Mouse (Mus musculus) hindbrain, embryonic 11.5 days (tissue): ENCODE measurements around the gene Acsl5. TPM values are rescaled to one million over a fixed set of nuclear protein-coding genes. Genes with fewer than 3 reads are reported as not detected.

Experiments
- ATAC-seq: fragments of 200-750 bp; cut with Nextera tagmentation; 2 replicates; pipeline ENCODE4 v1.8.0; 2017; ENCODE audit warnings: mild to moderate bottlenecking, moderate TSS enrichment, moderate library complexity; ENCODE audit not compliant: low FRiP score
- DNase-seq: peaks from one replicate; pipeline ENCODE4 v3.0.0-alpha.2; 2015; ENCODE audit warnings: low spot score
- H3K27ac ChIP-seq: fragments of 300-500 bp; sonication (generic); 2 replicates; pipeline ENCODE4 v1.5.1; 2014; ENCODE audit warnings: mild to moderate bottlenecking, low read depth, low read length
- H3K27me3 ChIP-seq: fragments of 300-500 bp; sonication (generic); 2 replicates; pipeline ENCODE4 v1.6.1; 2014; ENCODE audit warnings: mild to moderate bottlenecking, low read length, moderate library complexity, mixed read lengths; ENCODE audit not compliant: control insufficient read depth, insufficient read depth
- H3K36me3 ChIP-seq: fragments of 300-500 bp; sonication (generic); 2 replicates; pipeline ENCODE4 v1.6.1; 2014; ENCODE audit warnings: mild to moderate bottlenecking, low read length, moderate library complexity, mixed read lengths; ENCODE audit not compliant: control insufficient read depth, insufficient read depth
- H3K4me1 ChIP-seq: fragments of 300-500 bp; sonication (generic); replicated peaks from 2 replicates; pipeline ENCODE4 v1.6.1; 2014; ENCODE audit warnings: low read length, mixed read lengths; ENCODE audit not compliant: control insufficient read depth, insufficient read depth
- H3K4me2 ChIP-seq: fragments of 300-500 bp; sonication (generic); replicated peaks from 2 replicates; pipeline ENCODE4 v1.6.1; 2014; ENCODE audit warnings: mild to moderate bottlenecking, low read depth, low read length
- H3K4me3 ChIP-seq: fragments of 300-500 bp; sonication (generic); 2 replicates; pipeline ENCODE4 v1.5.1; 2014; ENCODE audit warnings: low read depth, low read length
- H3K9ac ChIP-seq: fragments of 300-500 bp; sonication (generic); 2 replicates; pipeline ENCODE4 v1.6.1; 2014; ENCODE audit warnings: low read depth, low read length
- H3K9me3 ChIP-seq: fragments of 300-500 bp; sonication (generic); 2 replicates; pipeline ENCODE4 v1.6.1; 2016; ENCODE audit warnings: low read length; ENCODE audit not compliant: control insufficient read depth
- whole genome bisulfite sequencing: fragments of 180-500 bp; shearing (Covaris S2); extraction: QIAGEN DNeasy Blood & Tissue Kit; methylation state at CpG from one replicate; pipeline ENCODE4 v1.1.7; 2014; 5-methylcytosine and 5-hydroxymethylcytosine counted together
- polyA plus RNA-seq: library from polyadenylated mRNA; unstranded; fragments of >200 nt; fragmentation: Nextera tagmentation; extraction: Ambion mirVana; gene quantifications from 2 replicates; pipeline ENCODE4 v1.2.1, GENCODE M21; 2014

The Acsl5 gene
- polyA plus RNA-seq, 1 experiment from 2014 or later: 19.9 TPM

DNA sequence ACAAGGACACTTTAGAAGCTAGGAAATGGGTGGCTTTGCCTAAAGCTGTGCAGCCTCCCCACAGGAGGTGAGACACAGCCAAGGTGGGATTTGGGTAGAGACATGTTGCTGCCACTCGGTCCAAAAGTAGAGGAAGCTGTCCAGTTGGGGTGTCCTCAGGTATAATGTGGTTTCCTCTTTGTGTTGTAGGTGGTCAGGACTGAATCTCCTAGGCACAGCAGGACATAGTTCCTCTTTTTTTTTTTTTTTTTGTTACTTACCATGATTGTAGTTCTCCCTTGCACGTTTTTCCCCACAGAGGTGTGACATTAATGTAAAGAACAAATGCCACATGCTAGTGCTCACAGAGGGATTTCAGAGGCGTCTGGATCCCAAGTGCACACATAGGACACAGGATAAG is 13.5 kb downstream of the Acsl5 start:
- H3K27me3 ChIP-seq: no peaks in the 10 kb centered on the region
- WGBS: 77% methylated on average over 3 of the region's 3 CpGs
- no peak overlapping the region for H3K4me2 ChIP-seq
- DNase-seq (no peak), ATAC-seq (no peak)
- no peaks in the 10 kb centered on the region; the same call in 1 of the 2 replicates for H3K36me3 ChIP-seq
- no peak overlapping the region for H3K4me3 ChIP-seq
- no peak overlapping the region for H3K27ac ChIP-seq
- no peaks in the 10 kb centered on the region for H3K9me3 ChIP-seq
- no peaks in the 10 kb centered on the region for H3K4me1 ChIP-seq
- H3K9ac ChIP-seq: no peak overlapping the region

DNA sequence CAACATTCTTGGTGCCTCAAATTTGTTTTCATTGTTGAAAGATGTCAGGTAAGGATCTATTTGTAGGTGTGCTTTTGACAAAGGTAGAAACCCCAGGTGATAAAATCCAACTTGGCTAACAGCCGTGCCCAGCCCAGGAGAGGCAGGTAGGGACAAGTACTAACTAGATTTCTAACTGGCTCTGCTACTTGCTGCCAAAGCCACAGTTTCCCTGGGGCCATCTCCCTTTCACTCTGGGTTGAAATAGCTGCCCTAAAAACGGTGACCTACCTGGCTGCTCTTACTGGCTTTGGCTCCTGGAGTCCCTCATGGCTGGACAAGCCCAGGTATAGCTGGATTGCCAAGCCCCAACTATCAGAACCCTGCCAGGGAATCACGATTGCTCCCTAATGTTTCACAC is 15.0 kb downstream of the Acsl5 start:
- Histone ChIP-seq H3K4me1 (no peaks in the 10 kb centered on the region), H3K27ac (no peak overlapping the region), H3K27me3 (no peaks in the 10 kb centered on the region), H3K4me2 (no peak overlapping the region), H3K9ac (no peak overlapping the region), H3K9me3 (no peaks in the 10 kb centered on the region), H3K36me3 (no peaks in the 10 kb centered on the region; the same call in 1 of the 2 replicates), H3K4me3 (no peak overlapping the region)
- DNase-seq (no peak), ATAC-seq (no peak)
- WGBS: 92% methylated on average over 3 of the region's 3 CpGs

DNA sequence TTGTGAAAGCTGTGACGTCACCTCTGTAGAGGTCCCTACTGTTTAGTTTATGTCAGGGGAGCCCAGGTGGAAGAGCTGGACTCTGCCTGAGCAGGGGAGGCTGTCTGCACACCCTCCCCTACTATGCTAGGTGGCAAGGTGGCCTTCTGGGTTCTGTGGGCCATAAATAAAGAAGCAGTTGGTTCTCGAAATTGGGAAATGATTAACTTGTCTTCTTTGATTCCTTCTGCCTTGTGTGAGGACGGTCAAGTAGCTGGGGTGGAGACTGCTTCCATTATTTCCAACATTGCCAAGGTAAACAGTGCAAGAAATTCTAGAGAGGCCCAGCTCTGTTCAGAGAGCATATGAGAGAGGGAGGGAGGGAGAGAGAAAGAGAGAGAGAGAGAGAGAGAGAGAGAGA is 16.4 kb downstream of the Acsl5 start:
- no peak for DNase-seq
- no peak overlapping the region for H3K4me3 ChIP-seq
- H3K9me3 ChIP-seq: no peaks in the 10 kb centered on the region
- H3K27ac ChIP-seq: no peak overlapping the region
- no peaks in the 10 kb centered on the region; the same call in 1 of the 2 replicates for H3K36me3 ChIP-seq
- no peaks in the 10 kb centered on the region for H3K4me1 ChIP-seq
- ATAC-seq: no peak
- H3K9ac ChIP-seq: no peak overlapping the region
- H3K27me3 ChIP-seq: no peaks in the 10 kb centered on the region
- WGBS: 64% methylated on average over 3 of the region's 3 CpGs
- H3K4me2 ChIP-seq: no peak overlapping the region

DNA sequence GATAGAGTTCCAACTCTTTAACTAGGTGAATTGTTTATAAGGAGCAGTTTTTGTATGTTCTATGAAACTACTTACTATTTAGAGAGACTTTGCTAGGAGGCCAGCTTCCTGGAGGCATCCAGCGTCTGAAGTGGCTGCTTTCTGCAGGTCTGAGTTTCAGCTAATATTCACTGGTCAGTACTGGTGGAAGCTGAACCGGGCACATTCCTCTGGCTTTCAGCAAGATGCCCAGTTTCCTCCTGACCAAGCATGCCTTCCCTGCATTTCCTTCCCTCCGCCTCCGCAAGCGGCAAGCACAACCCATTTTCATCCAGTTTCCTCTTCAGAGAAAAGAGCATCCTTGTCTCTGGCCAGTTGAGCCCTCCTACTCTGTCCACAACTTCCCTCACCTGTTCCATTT is 17.3 kb downstream of the Acsl5 start:
- Histone ChIP-seq H3K4me2 (no peak overlapping the region), H3K4me3 (no peak overlapping the region), H3K36me3 (no peaks in the 10 kb centered on the region; the same call in 1 of the 2 replicates), H3K4me1 (no peaks in the 10 kb centered on the region), H3K27me3 (no peaks in the 10 kb centered on the region), H3K27ac (no peak overlapping the region), H3K9ac (no peak overlapping the region), H3K9me3 (no peaks in the 10 kb centered on the region)
- no peak for DNase-seq
- ATAC-seq: no peak
- WGBS: 85% methylated on average over 5 of the region's 5 CpGs

DNA sequence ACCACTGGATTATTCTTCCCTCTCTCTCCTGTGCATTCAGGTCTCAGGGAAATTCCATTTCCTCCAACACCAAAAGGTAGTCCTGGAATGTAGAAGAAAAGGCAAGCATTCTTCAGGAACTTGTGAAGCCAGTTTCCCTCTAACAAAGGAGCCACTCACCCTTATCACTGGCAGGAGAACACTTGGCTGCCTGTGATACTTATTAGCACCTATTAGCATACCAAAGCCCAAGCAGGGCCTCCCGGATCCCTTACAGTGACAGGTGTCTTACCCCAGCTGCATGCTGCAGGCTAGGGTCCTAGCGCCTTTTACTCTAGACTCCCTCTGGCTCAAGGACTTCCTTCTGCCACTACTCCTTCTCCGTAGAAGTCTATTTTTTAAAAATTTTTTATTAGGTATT is 19.7 kb downstream of the Acsl5 start:
- H3K4me1 ChIP-seq: no peaks in the 10 kb centered on the region
- no peak overlapping the region for H3K4me2 ChIP-seq
- H3K36me3 ChIP-seq: no peaks in the 10 kb centered on the region; the same call in 1 of the 2 replicates
- no peak overlapping the region for H3K27ac ChIP-seq
- no peak overlapping the region for H3K9ac ChIP-seq
- 21% methylated on average over 3 of the region's 3 CpGs for WGBS
- DNase-seq (no peak), ATAC-seq (no peak)
- no peaks in the 10 kb centered on the region for H3K9me3 ChIP-seq
- H3K4me3 ChIP-seq: no peak overlapping the region
- no peaks in the 10 kb centered on the region for H3K27me3 ChIP-seq

DNA sequence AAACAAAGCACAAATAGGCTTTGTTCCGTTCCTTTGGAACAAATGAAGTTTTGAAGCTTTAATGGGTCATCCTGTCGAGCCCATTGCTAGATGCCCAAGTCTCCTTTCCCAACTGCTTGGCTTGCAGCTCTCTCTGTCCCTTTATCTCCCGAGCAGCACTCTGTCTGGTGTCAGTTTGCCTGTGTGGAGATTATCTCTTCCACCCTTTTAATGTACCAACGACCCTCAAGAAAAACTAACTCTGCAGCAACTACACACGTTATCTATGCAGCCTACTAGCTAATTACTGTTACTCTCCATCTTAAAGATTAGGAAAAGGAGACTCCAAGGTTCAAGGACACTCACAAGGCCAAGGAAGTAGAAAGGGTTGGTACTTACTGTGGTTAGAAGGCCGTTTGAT is 21.6 kb downstream of the Acsl5 start:
- ATAC-seq (no peak), DNase-seq (no peak)
- Histone ChIP-seq H3K9ac (no peak overlapping the region), H3K4me3 (no peak overlapping the region), H3K9me3 (no peaks in the 10 kb centered on the region), H3K4me2 (no peak overlapping the region), H3K27me3 (no peaks in the 10 kb centered on the region), H3K4me1 (no peaks in the 10 kb centered on the region), H3K27ac (no peak overlapping the region), H3K36me3 (no peaks in the 10 kb centered on the region; the same call in 1 of the 2 replicates)
- WGBS: 83% methylated on average over 6 of the region's 6 CpGs

DNA sequence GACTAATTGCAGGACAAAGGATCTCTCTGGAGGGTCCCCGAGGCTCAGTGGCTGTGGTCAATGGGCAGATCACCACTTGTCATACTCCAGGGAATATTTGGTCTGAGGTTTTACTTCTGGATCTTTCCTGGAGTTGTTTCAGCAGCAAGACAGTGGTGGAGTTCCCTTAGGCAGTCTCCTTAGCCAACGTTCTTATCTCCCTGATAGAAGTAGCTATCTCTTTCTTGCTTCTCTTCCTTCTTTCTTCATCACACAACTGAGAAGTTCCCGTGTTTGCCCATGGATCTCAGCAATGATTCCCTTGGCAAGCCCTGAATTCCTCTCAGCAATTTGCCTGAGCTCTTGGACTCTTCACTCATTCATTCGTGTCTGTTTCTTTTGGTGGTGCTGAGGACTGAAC is 24.4 kb downstream of the Acsl5 start:
- Histone ChIP-seq H3K36me3 (no peaks in the 10 kb centered on the region), H3K4me1 (no peaks in the 10 kb centered on the region), H3K27me3 (no peaks in the 10 kb centered on the region), H3K9ac (no peak overlapping the region), H3K27ac (no peak overlapping the region), H3K9me3 (no peaks in the 10 kb centered on the region), H3K4me2 (no peak overlapping the region), H3K4me3 (no peak overlapping the region)
- ATAC-seq (no peak), DNase-seq (no peak)
- WGBS: 88% methylated on average over 4 of the region's 4 CpGs

DNA sequence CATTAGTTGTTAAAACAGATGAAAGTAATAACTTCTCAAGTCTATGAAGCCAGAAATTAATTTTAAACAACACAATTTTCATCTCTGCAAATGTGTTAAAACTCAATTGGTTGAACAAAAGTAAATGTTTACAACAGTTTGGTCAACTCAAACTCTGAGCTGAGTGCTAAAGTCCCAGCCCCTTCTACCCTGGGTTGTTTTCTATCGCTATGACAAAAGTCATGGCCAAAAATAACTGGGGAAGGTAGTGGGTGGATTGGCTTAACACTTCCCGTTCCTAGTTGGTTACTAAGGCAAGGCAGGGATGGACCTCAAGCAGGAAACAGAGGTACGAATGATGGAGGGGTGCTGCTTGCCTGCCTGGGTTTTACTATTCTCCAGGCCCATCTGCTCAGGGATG is 25.0 kb downstream of the Acsl5 start:
- Histone ChIP-seq H3K4me2 (no peak overlapping the region), H3K36me3 (no peaks in the 10 kb centered on the region), H3K9ac (no peak overlapping the region), H3K4me3 (no peak overlapping the region), H3K27me3 (no peaks in the 10 kb centered on the region), H3K27ac (no peak overlapping the region), H3K4me1 (no peaks in the 10 kb centered on the region), H3K9me3 (no peaks in the 10 kb centered on the region)
- 90% methylated on average over 3 of the region's 3 CpGs for WGBS
- DNase-seq (no peak), ATAC-seq (no peak)

DNA sequence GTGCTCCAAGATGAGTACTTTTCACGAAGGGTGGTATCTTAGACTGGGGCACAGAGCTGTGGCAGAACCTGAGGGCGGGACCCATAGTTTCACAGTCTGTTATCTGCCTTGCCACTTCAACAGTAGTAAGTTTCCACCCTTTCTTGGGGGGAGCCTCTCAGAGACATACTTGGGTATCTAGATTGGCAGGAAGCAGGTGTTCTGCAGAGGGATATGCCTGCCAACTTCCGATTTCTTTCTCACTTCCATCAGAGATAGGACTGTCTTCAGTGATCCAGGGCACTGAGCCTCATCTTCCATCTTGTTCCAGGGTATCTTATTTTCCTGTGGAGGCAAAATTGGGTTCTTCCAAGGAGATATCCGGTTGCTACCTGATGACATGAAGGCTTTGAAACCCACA is 32.4 kb downstream of the Acsl5 start:
- Histone ChIP-seq H3K9me3 (no peaks in the 10 kb centered on the region), H3K36me3 (no peaks in the 10 kb centered on the region), H3K27ac (no peak overlapping the region), H3K4me1 (no peaks in the 10 kb centered on the region), H3K4me2 (no peak overlapping the region), H3K9ac (no peak overlapping the region), H3K27me3 (no peaks in the 10 kb centered on the region), H3K4me3 (no peak overlapping the region)
- WGBS: 90% methylated on average over 4 of the region's 4 CpGs
- no peak for ATAC-seq
- DNase-seq: no peak
